Mouse (Mus musculus) layer of hippocampus, postnatal 10 days (tissue): ENCODE data around the gene Olfr821. TPM values are rescaled to one million over a fixed set of nuclear protein-coding genes. Genes with fewer than 3 reads are reported as not detected.
"Not testable (repeated sequence)": the region's sequence is repeated elsewhere in the genome, so short reads cannot be mapped to it uniquely, and the experiment has no call there.

Source experiments
- DNase-seq, 2 experiments: peaks; one replicate each; pipeline ENCODE4 v3.0.0; 2021; ENCODE audit warnings: low spot score in 2 of 2
- long read RNA-seq: library from polyadenylated mRNA; stranded (forward); transcript quantifications from one replicate; pipeline ENCODE4 v2.0.0, GENCODE M21; 2023
- total RNA-seq, 2 experiments: library from RNA; stranded (reverse); gene quantifications; 2 replicates each; pipeline ENCODE4 v1.2.3; 2021

Gene Olfr821
- not detected for total RNA-seq
- long read RNA-seq = 0 reads

DNA sequence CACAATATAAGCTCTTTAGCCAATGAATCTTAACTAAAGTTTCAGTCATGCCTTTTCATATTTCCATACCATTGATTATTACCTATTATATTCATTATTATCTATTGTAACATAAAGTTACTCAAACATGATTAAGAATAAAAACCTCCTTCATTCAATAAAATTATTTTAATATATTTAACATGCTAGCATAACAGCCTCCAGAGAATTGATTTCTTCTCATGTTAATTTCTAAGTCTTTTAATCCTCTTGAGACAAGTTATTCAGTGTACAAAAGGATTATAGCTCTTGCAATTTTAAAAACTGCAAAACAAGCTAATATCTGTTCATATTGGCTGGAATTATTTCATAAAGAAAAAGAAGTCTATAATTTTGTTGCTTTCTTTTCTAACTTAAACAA lies at the start of gene Olfr821:
Gene Olfr821 (plus strand): TSS at position 301 of the 400 bp plus-strand sequence.
- DNase-seq = no peak

- DNase-seq = not testable (repeated sequence)
Measured at GRCm38 (mm10) chr10:129981867-129982266, 48.3 kb upstream of the Olfr821 start.

DNA sequence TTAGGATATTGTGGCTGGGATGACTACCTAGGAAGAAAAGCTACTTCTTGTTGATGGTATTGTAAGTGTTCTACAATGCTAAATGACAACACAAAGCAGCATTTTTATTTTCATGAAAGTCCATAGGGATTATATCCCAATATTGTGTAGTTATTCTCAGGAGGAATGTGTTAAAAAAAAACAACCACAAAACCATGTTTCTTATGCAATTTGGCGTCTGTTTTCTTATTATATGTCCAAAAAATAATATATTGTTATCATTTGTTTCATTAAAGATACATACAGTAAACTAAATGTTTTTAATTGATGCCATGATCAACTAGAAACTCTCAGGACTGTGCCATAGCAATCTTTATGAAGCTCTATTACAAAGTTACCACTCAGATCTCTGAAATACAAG lies 45.2 kb upstream of the Olfr821 start, which contains the start of gene Gm10310:
Gene Gm10310 (minus strand): TSS at position 101 of the 400 bp plus-strand sequence.
- DNase-seq = not testable (repeated sequence)

- DNase-seq = not testable (repeated sequence)
Measured at GRCm38 (mm10) chr10:130004104-130004503, 26.0 kb upstream of the Olfr821 start.

DNA sequence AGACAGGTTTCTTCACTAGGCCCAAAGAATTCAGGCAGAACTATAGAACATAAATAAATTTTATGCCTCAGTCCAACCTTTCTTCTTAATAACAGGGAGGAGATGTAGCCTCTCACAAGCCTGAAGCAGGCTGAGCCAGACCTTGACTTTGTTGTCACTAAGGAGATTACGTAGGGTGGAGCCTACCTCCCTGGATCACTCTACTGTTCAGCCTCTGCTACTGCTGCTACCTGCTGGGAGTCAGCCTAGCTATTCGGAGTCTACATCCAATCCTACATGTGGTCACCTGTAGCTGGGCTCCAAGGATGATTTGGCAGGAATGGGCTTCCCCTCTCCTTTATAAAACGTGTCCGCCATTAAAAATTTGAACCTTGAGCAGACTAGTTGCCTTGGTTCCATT lies 24.8 kb upstream of the Olfr821 start:
- DNase-seq = not testable (repeated sequence)

GRCm38 (mm10) chr10:130012321-130012720 lies 17.8 kb upstream of the Olfr821 start, which contains the start of gene Olfr820:
Gene Olfr820 (plus strand): TSS chr10:130012621.
- DNase-seq = no peak

GRCm38 (mm10) chr10:130037096-130037495 lies 6.9 kb downstream of the Olfr821 start:
- no peak for DNase-seq

- no peak for DNase-seq
Measured at GRCm38 (mm10) chr10:130070910-130071309, 40.8 kb downstream of the Olfr821 start, which contains the start of gene Olfr822. Gene Olfr822 (plus strand): TSS chr10:130071210.

Other genes with a start within 250 kb of the Olfr821 start
- not detected for gene Olfr810, start 235.4 kb upstream of the Olfr821 start, total RNA-seq
- not detected for gene Olfr811, start 226.0 kb upstream of the Olfr821 start, total RNA-seq
- not detected for gene Olfr812, start 184.3 kb upstream of the Olfr821 start, total RNA-seq
- not detected for gene Olfr813, start 175.0 kb upstream of the Olfr821 start, total RNA-seq
- not detected for gene Olfr814, start 150.5 kb upstream of the Olfr821 start, total RNA-seq
- gene Olfr815, start 124.5 kb upstream of the Olfr821 start, total RNA-seq = not detected
- gene Olfr816, start 114.8 kb upstream of the Olfr821 start, total RNA-seq = not detected
- not detected for gene Olfr818, start 81.2 kb upstream of the Olfr821 start, total RNA-seq
- not detected for gene Olfr819, start 63.1 kb upstream of the Olfr821 start, total RNA-seq
- not detected for gene Olfr247, start 54.2 kb upstream of the Olfr821 start, total RNA-seq
- not detected for gene Gm10310, start 45.3 kb upstream of the Olfr821 start, total RNA-seq
- gene Olfr820, start 17.7 kb upstream of the Olfr821 start, total RNA-seq = not detected
- gene Olfr822, start 40.9 kb downstream of the Olfr821 start, total RNA-seq = not detected
- gene Olfr823, start 85.0 kb downstream of the Olfr821 start, total RNA-seq = not detected
- gene Olfr824, start 99.7 kb downstream of the Olfr821 start, total RNA-seq = not detected
- gene Olfr825, start 136.4 kb downstream of the Olfr821 start, total RNA-seq = not detected
- gene Olfr826, start 153.8 kb downstream of the Olfr821 start, total RNA-seq = not detected
- not detected for gene Olfr827, start 184.1 kb downstream of the Olfr821 start, total RNA-seq
- gene Neurod4, start 249.9 kb downstream of the Olfr821 start, total RNA-seq = under 1 TPM; 0.62 to 0.69 TPM